Mouse (Mus musculus) forebrain, embryonic 16.5 days (tissue): ENCODE measurements around the gene Rasgrf2. TPM values are rescaled to one million over a fixed set of nuclear protein-coding genes. Genes with fewer than 3 reads are reported as not detected.

Experiments used
- ATAC-seq: fragments of 200-750 bp; cut with Nextera tagmentation; 2 replicates; pipeline ENCODE4 v1.8.0; 2017; ENCODE audit warnings: mild to moderate bottlenecking, moderate library complexity
- H3K27ac ChIP-seq: fragments of 300-500 bp; sonication (generic); 2 replicates; pipeline ENCODE4 v1.5.1; 2014; ENCODE audit warnings: low read length, control low read depth
- H3K27me3 ChIP-seq: fragments of 300-500 bp; sonication (generic); replicated peaks from 2 replicates; pipeline ENCODE4 v1.6.1; 2014; ENCODE audit warnings: low read length; ENCODE audit not compliant: control insufficient read depth, insufficient read depth
- H3K36me3 ChIP-seq: fragments of 300-500 bp; sonication (generic); 2 replicates; pipeline ENCODE4 v1.6.1; 2014; ENCODE audit not compliant: control insufficient read depth, insufficient read depth
- H3K4me1 ChIP-seq: fragments of 300-500 bp; sonication (generic); replicated peaks from 2 replicates; pipeline ENCODE4 v1.6.1; 2014; ENCODE audit warnings: low read length; ENCODE audit not compliant: control insufficient read depth, insufficient read depth
- H3K4me2 ChIP-seq: fragments of 300-500 bp; sonication (generic); 2 replicates; pipeline ENCODE4 v1.6.1; 2014; ENCODE audit warnings: mild to moderate bottlenecking, low read length, control low read depth
- H3K4me3 ChIP-seq: fragments of 300-500 bp; sonication (generic); replicated peaks from 2 replicates; pipeline ENCODE4 v1.5.1; 2014; ENCODE audit warnings: mild to moderate bottlenecking, low read length, control low read depth
- H3K9ac ChIP-seq: fragments of 300-500 bp; sonication (generic); replicated peaks from 2 replicates; pipeline ENCODE4 v1.6.1; 2014; ENCODE audit warnings: low read depth, low read length, control low read depth
- H3K9me3 ChIP-seq: fragments of 300-500 bp; sonication (generic); 2 replicates; pipeline ENCODE4 v1.6.1; 2016; ENCODE audit warnings: low read length; ENCODE audit not compliant: control insufficient read depth
- WGBS: fragments of 180-500 bp; shearing (Covaris S2); extraction: QIAGEN DNeasy Blood & Tissue Kit; methylation state at CpG from one replicate; pipeline ENCODE4 v1.1.7; 2014; 5-methylcytosine and 5-hydroxymethylcytosine counted together
- polyA plus RNA-seq: library from polyadenylated mRNA; unstranded; fragments of >200 nt; fragmentation: Nextera tagmentation; extraction: Ambion mirVana; gene quantifications from 2 replicates; pipeline ENCODE4 v1.2.1, GENCODE M21; 2015

The Rasgrf2 gene
- polyA plus RNA-seq, 1 experiment from 2014 or later, result 4.0 TPM

- H3K9ac ChIP-seq, result 0 out of 2 replicates have a peak overlapping the region, but pooled peaks have one; percentile 12
- H3K27me3 ChIP-seq, result no peaks in the 10 kb centered on the region
- no peak overlapping the region for H3K27ac ChIP-seq
- H3K4me1 ChIP-seq, result peaks cover 7% of the 10 kb centered on the region
- peak overlapping the region; percentile 3 for H3K4me2 ChIP-seq
- WGBS, result 17% methylated on average over 6 of the region's 6 CpGs
- peak; percentile 79 for ATAC-seq
- no peaks in the 10 kb centered on the region for H3K36me3 ChIP-seq
- no peak overlapping the region for H3K4me3 ChIP-seq
- H3K9me3 ChIP-seq, result no peaks in the 10 kb centered on the region
These were observed 215.7 kb downstream of the Rasgrf2 start for GRCm38 (mm10) chr13:91915582-91916239.

- H3K27ac ChIP-seq, result no peak overlapping the region
- H3K9ac ChIP-seq, result 0 out of 2 replicates have a peak overlapping the region, but pooled peaks have one; percentile 12
- 20% methylated on average over 4 of the region's 4 CpGs for WGBS
- no peaks in the 10 kb centered on the region for H3K27me3 ChIP-seq
- ATAC-seq, result no peak
- H3K9me3 ChIP-seq, result no peaks in the 10 kb centered on the region
- no peak overlapping the region for H3K4me3 ChIP-seq
- peaks cover 7% of the 10 kb centered on the region for H3K4me1 ChIP-seq
- H3K4me2 ChIP-seq, result peak overlapping the region; percentile 3
- no peaks in the 10 kb centered on the region for H3K36me3 ChIP-seq
These were observed 216.3 kb downstream of the Rasgrf2 start for GRCm38 (mm10) chr13:91915192-91915581.

- H3K27me3 ChIP-seq, result no peaks in the 10 kb centered on the region
- no peak for ATAC-seq
- H3K4me2 ChIP-seq, result no peak overlapping the region
- peaks cover 7% of the 10 kb centered on the region for H3K4me1 ChIP-seq
- H3K9ac ChIP-seq, result no peak overlapping the region
- H3K4me3 ChIP-seq, result no peak overlapping the region
- no peaks in the 10 kb centered on the region for H3K9me3 ChIP-seq
- no peaks in the 10 kb centered on the region for H3K36me3 ChIP-seq
- no peak overlapping the region for H3K27ac ChIP-seq
These were observed 219.8 kb downstream of the Rasgrf2 start for GRCm38 (mm10) chr13:91911652-91912051.

GRCm38 (mm10) chr13:91911211-91911610 lies 220.2 kb downstream of the Rasgrf2 start:
- no peak overlapping the region for H3K4me3 ChIP-seq
- peaks cover 7% of the 10 kb centered on the region for H3K4me1 ChIP-seq
- no peaks in the 10 kb centered on the region for H3K36me3 ChIP-seq
- H3K4me2 ChIP-seq, result no peak overlapping the region
- H3K9ac ChIP-seq, result no peak overlapping the region
- ATAC-seq, result no peak
- H3K27me3 ChIP-seq, result no peaks in the 10 kb centered on the region
- H3K27ac ChIP-seq, result no peak overlapping the region
- H3K9me3 ChIP-seq, result no peaks in the 10 kb centered on the region

GRCm38 (mm10) chr13:91908202-91908980 lies 223.1 kb downstream of the Rasgrf2 start:
- Histone ChIP-seq H3K9ac (no peak overlapping the region), H3K4me1 (no peaks in the 10 kb centered on the region), H3K36me3 (no peaks in the 10 kb centered on the region), H3K9me3 (no peaks in the 10 kb centered on the region), H3K4me2 (no peak overlapping the region), H3K27ac (no peak overlapping the region), H3K27me3 (no peaks in the 10 kb centered on the region), H3K4me3 (no peak overlapping the region)
- WGBS, result 32% methylated on average over 10 of the region's 10 CpGs
- peak; percentile 92 for ATAC-seq

GRCm38 (mm10) chr13:91906338-91906737 lies 225.1 kb downstream of the Rasgrf2 start:
- Histone ChIP-seq H3K36me3 (no peaks in the 10 kb centered on the region), H3K9me3 (no peaks in the 10 kb centered on the region), H3K4me2 (no peak overlapping the region), H3K4me1 (no peaks in the 10 kb centered on the region), H3K4me3 (no peak overlapping the region), H3K9ac (no peak overlapping the region), H3K27ac (no peak overlapping the region), H3K27me3 (no peaks in the 10 kb centered on the region)
- 36% methylated on average over 3 of the region's 3 CpGs for WGBS
- no peak for ATAC-seq

GRCm38 (mm10) chr13:91896476-91896875 lies 235.0 kb downstream of the Rasgrf2 start:
- no peak for ATAC-seq
- H3K9ac ChIP-seq, result no peak overlapping the region
- 75% methylated on average over 1 of the region's 1 CpGs for WGBS
- no peaks in the 10 kb centered on the region for H3K36me3 ChIP-seq
- no peak overlapping the region for H3K4me2 ChIP-seq
- no peak overlapping the region for H3K4me3 ChIP-seq
- no peak overlapping the region for H3K27ac ChIP-seq
- H3K4me1 ChIP-seq, result no peaks in the 10 kb centered on the region
- no peaks in the 10 kb centered on the region for H3K27me3 ChIP-seq
- H3K9me3 ChIP-seq, result no peaks in the 10 kb centered on the region

- H3K4me2 ChIP-seq, result no peak overlapping the region
- H3K4me3 ChIP-seq, result no peak overlapping the region
- 82% methylated on average over 6 of the region's 6 CpGs for WGBS
- H3K27me3 ChIP-seq, result no peaks in the 10 kb centered on the region
- peaks cover 4% of the 10 kb centered on the region; the same call in 1 of the 2 replicates for H3K4me1 ChIP-seq
- ATAC-seq, result peak; percentile 23; the same call in 1 of the 2 replicates
- H3K9ac ChIP-seq, result no peak overlapping the region
- H3K36me3 ChIP-seq, result no peaks in the 10 kb centered on the region
- H3K9me3 ChIP-seq, result no peaks in the 10 kb centered on the region
- H3K27ac ChIP-seq, result no peak overlapping the region
These were observed 238.3 kb downstream of the Rasgrf2 start for GRCm38 (mm10) chr13:91893132-91893531.

GRCm38 (mm10) chr13:91890031-91890619 lies 241.3 kb downstream of the Rasgrf2 start:
- WGBS, result 33% methylated on average over 6 of the region's 6 CpGs
- no peaks in the 10 kb centered on the region for H3K36me3 ChIP-seq
- ATAC-seq, result peak; percentile 47; the same call in 1 of the 2 replicates
- no peak overlapping the region for H3K9ac ChIP-seq
- H3K4me1 ChIP-seq, result peaks cover 4% of the 10 kb centered on the region; the same call in 1 of the 2 replicates
- no peaks in the 10 kb centered on the region for H3K27me3 ChIP-seq
- no peak overlapping the region for H3K4me3 ChIP-seq
- no peak overlapping the region for H3K27ac ChIP-seq
- no peaks in the 10 kb centered on the region for H3K9me3 ChIP-seq
- no peak overlapping the region for H3K4me2 ChIP-seq
